Mouse (Mus musculus) C2C12 (cell line): Measurements from ENCODE around the gene Hoxa1.

ENCODE experiments used
- CEBPB ChIP-seq: IDR thresholded peaks from one replicate; pipeline ENCODE4 v1.6.1; 2011; ENCODE audit warnings: low read depth, mild to moderate bottlenecking, control low read depth, moderate library complexity
- CTCF ChIP-seq: IDR thresholded peaks from one replicate; pipeline ENCODE4 v1.5.1; 2011; ENCODE audit not compliant: control insufficient read depth, insufficient read depth, insufficient read length
- MAX ChIP-seq: IDR thresholded peaks from one replicate; pipeline ENCODE4 v1.6.1; 2011; ENCODE audit warnings: mild to moderate bottlenecking, control low read depth
- MYOG ChIP-seq: IDR thresholded peaks from one replicate; pipeline ENCODE4 v1.6.1; 2011; ENCODE audit not compliant: control insufficient read depth, insufficient read length; ENCODE audit errors: extremely low read depth
- USF1 ChIP-seq: IDR thresholded peaks from one replicate; pipeline ENCODE4 v1.6.1; 2011; ENCODE audit warnings: low read depth, mild to moderate bottlenecking, control low read depth, moderate library complexity

DNA sequence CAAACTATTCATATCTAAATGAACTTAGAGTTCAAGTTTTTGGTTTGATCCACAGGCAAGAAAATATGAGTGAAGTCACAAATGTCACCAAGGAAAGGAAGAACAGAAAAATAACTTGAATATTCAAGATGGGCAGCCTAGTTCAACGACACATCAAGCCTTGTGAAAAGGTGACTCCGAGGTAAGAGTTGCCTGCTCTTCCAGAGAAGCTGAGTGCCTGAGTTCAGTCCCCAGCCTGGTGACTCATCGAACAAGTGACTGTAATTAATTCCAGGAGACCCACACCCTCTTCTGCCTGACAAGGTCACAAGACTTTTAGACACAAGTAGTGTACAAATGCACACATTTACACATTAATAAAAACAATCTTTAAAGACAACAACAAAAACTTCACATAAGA is 51.4 kb downstream of the Hoxa1 start:
- TF ChIP-seq CTCF (no peak), CEBPB (no peak), MAX (no peak), USF1 (no peak), MYOG (no peak)
